Mouse (Mus musculus) ES-Bruce4 (cell line): ENCODE data around the gene Ptprj.

Experiments
- CTCF ChIP-seq: IDR thresholded peaks from one replicate; pipeline ENCODE4 v1.8.1; 2011; ENCODE audit warnings: low read depth, low read length
- POLR2A ChIP-seq: IDR thresholded peaks from one replicate; pipeline ENCODE4 v1.8.1; 2011; ENCODE audit warnings: low read length; ENCODE audit not compliant: insufficient read depth

DNA sequence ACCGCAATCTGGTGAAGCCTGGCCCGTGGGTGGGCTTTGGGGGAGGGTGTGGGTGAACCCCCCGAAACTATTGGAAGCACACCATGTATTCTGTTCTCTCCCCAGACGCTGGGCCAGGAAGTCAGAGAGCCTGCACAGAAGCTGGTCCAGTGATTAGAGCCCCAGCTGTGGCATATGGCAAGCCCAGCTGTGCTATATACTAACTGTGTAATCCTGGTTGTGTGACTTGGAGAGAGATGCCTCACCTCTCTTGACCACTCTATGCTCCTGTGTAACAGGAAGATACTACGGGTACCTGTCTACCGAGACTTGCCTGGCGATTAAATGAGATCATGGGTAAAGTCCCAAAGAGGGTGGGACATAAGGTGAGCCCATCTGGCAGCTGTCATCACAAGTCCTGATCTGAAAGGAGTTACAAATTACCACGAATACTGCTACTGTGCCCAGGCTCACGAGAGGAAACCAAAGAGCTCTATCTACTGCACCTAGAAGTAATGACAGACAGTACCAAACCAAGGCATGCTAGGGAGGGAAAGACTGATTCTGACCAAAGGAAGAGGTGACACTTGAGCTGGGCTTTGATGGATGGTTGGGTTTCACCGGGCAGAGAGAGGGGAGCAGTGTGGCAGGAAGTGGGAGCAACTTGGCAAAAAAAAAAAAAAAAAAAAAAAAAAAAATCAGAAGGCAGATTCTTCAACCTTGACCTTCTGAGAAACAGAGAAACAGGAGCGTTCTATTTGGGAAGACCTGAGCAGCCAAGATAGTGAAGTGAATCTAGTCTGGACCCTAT, 754 bp upstream of the Ptprj start:
- TF ChIP-seq POLR2A: no peak
- no peak for TF ChIP-seq CTCF
